Mouse (Mus musculus) lung, postnatal 36 days (tissue): ENCODE measurements around the gene Mcts1.

Experiments used
- DNase-seq: peaks from one replicate; pipeline ENCODE4 v3.0.0; 2022; ENCODE audit warnings: mixed read lengths

Gene Mcts1

GRCm38 (mm10) chrX:38600177-38600994 is at the start of gene Mcts1:
TSS of gene Mcts1 (plus strand) at chrX:38600578.
- peak; percentile 86 for DNase-seq

GRCm38 (mm10) chrX:38553255-38553654 is 47.1 kb upstream of the Mcts1 start:
- DNase-seq = no peak

GRCm38 (mm10) chrX:38563941-38564541 is 36.3 kb upstream of the Mcts1 start:
- DNase-seq = peak; percentile 26

GRCm38 (mm10) chrX:38564542-38565175 is 35.7 kb upstream of the Mcts1 start:
- peak; percentile 94 for DNase-seq

GRCm38 (mm10) chrX:38565176-38565542 is 35.2 kb upstream of the Mcts1 start:
- DNase-seq = no peak

- DNase-seq = no peak
Measured at GRCm38 (mm10) chrX:38566521-38567205, 33.7 kb upstream of the Mcts1 start.

- no peak for DNase-seq
Measured at GRCm38 (mm10) chrX:38576078-38576477, 24.3 kb upstream of the Mcts1 start, which contains the start of gene Cul4b. TSS of gene Cul4b (minus strand) at chrX:38576196.

- no peak for DNase-seq
Measured at GRCm38 (mm10) chrX:38581140-38581539, 19.2 kb upstream of the Mcts1 start.

- no peak for DNase-seq
Measured at GRCm38 (mm10) chrX:38583261-38583660, 17.1 kb upstream of the Mcts1 start.

GRCm38 (mm10) chrX:38589827-38590226 is 10.6 kb upstream of the Mcts1 start:
- DNase-seq = peak; percentile 32

GRCm38 (mm10) chrX:38591749-38592148 is 8.6 kb upstream of the Mcts1 start:
- no peak for DNase-seq

- no peak for DNase-seq
Measured at GRCm38 (mm10) chrX:38593180-38593889, 7.0 kb upstream of the Mcts1 start.

GRCm38 (mm10) chrX:38600995-38601369 is 604 bp downstream of the Mcts1 start:
- peak; percentile 21 for DNase-seq

- DNase-seq = peak; percentile 96
Measured at GRCm38 (mm10) chrX:38634801-38635637, 34.6 kb downstream of the Mcts1 start, which contains the start of gene C1galt1c1. TSS of gene C1galt1c1 (minus strand) at chrX:38635087.

- DNase-seq = no peak
Measured at GRCm38 (mm10) chrX:38635638-38635931, 35.2 kb downstream of the Mcts1 start.

- DNase-seq = no peak
Measured at GRCm38 (mm10) chrX:38641435-38641834, 41.1 kb downstream of the Mcts1 start.

- no peak for DNase-seq
Measured at GRCm38 (mm10) chrX:38642183-38642582, 41.8 kb downstream of the Mcts1 start.

- DNase-seq = peak; percentile 30
Measured at GRCm38 (mm10) chrX:38650404-38651039, 50.1 kb downstream of the Mcts1 start.

- no peak for DNase-seq
Measured at GRCm38 (mm10) chrX:38651167-38651566, 50.8 kb downstream of the Mcts1 start.

- DNase-seq = no peak
Measured at GRCm38 (mm10) chrX:38653181-38653580, 52.8 kb downstream of the Mcts1 start.

- DNase-seq = no peak
Measured at GRCm38 (mm10) chrX:38654681-38655080, 54.3 kb downstream of the Mcts1 start.
